Mouse (Mus musculus): ENCODE measurements around the gene Mpzl3.

DNA sequence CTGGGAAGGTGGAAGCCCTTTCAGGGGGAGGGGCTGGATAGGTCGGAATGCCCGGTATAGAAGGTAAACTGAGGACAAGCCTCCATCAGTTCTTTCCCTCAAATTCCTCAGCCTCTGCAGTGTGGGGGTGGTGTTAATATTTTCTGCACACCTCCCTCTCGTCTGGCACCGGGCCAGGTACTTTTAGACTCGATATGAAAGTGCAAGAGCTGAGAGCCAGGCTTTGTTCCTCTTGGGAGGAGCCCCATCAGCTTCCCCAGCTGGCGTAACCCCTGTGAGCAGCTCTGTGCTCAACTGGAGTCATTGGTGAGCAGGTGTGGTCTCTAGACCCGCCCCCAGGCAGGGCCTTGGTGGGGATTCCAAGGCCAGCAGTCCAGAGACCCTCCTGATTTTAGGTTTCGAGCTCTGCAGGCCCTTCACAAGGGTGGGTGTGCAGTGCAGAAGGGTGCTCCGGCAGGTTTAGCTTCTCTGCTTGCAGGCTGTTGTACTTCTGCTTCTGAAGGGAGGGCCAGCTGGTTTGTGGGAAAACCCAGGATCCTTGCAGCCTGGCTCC is 67.3 kb downstream of the Mpzl3 start:
- TF ChIP-seq EP300 (IDR thresholded peaks at IDR 0.05; ENCODE audit: low read depth) (no peak), CTCF (IDR thresholded peaks at IDR 0.05; ENCODE audit: low read depth) (no peak)
